Comparison of ENCODE assay signal across 8 mouse cellular contexts in the genomic region with DNA sequence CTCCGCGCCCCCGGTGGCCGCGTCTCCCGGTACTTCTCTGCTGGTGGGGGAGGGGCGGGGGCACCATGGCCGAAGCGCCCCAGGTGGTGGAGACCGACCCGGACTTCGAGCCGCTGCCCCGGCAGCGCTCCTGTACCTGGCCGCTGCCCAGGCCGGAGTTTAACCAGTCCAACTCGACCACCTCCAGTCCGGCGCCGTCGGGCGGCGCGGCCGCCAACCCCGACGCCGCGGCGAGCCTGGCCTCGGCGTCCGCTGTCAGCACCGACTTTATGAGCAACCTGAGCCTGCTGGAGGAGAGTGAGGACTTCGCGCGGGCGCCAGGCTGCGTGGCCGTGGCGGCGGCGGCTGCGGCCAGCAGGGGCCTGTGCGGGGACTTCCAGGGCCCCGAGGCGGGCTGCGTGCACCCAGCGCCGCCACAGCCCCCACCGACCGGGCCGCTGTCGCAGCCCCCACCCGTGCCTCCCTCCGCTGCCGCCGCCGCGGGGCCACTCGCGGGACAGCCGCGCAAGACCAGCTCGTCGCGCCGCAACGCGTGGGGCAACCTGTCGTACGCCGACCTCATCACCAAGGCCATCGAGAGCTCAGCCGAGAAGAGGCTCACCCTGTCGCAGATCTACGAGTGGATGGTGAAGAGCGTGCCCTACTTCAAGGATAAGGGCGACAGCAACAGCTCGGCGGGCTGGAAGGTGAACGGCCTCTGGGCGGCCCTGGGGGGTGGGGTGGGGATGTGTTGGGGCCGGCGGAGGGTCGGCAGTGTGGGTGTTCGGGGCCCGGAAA. TPM values are rescaled to one million over a fixed set of nuclear protein-coding genes. Genes with fewer than 3 reads are reported as not detected.
DNase-seq lines count a peak whose midpoint lies in the region; ATAC-seq and TF ChIP-seq lines count a peak whose summit lies in the region.

No protein-coding gene starts in this region.

- peak overlapping the region; percentile 94 for H3K4me3 ChIP-seq in forebrain, embryonic 15.5 days
- H3K4me3 ChIP-seq in hindbrain, embryonic 11.5 days (ENCODE audit: low read depth, low read length): peak overlapping the region; percentile 77
- peak overlapping the region; percentile 90 for H3K4me3 ChIP-seq in limb, embryonic 14.5 days (replicated peaks; ENCODE audit: low read length)
- H3K4me3 ChIP-seq in midbrain, embryonic 15.5 days: peak overlapping the region; percentile 91
- peak overlapping the region; percentile 87 for H3K4me3 ChIP-seq in stomach, postnatal 0 days (ENCODE audit: low read depth, low read length)

- H3K4me1 ChIP-seq in forebrain, embryonic 15.5 days: peaks cover 29% of the 10 kb centered on the region
- peaks cover 2% of the 10 kb centered on the region; the same call in 1 of the 2 replicates for H3K4me1 ChIP-seq in hindbrain, embryonic 11.5 days (replicated peaks; ENCODE audit: control insufficient read depth, insufficient read depth, low read length)
- peaks cover 8% of the 10 kb centered on the region; the same call in 1 of the 2 replicates for H3K4me1 ChIP-seq in limb, embryonic 14.5 days (ENCODE audit: control insufficient read depth, insufficient read depth, low read length)
- H3K4me1 ChIP-seq in midbrain, embryonic 15.5 days: peaks cover 27% of the 10 kb centered on the region
- H3K4me1 ChIP-seq in stomach, postnatal 0 days (replicated peaks; ENCODE audit: control insufficient read depth, insufficient read depth): 0 out of 2 replicates have a peak, but pooled peaks cover 3% of the 10 kb centered on the region

- no peak for TF ChIP-seq CTCF in brain, embryonic 14.5 days (IDR thresholded peaks at IDR 0.05; ENCODE audit: borderline replicate concordance, extremely low read depth, insufficient read depth, insufficient read length)
- TF ChIP-seq CTCF in stomach, postnatal 0 days (IDR thresholded peaks at IDR 0.05; ENCODE audit: low read depth): no peak

- peak; percentile 12 to 46 for DNase-seq in frontal cortex, postnatal 10 days (ENCODE audit: low spot score in 2 of 2)
- no peak for DNase-seq in frontal cortex, postnatal 14 days (ENCODE audit: low spot score in 2 of 2)
- peak; percentile 33 for DNase-seq in brain, embryonic 14.5 days (ENCODE audit: low read depth)
- DNase-seq in hindbrain, embryonic 11.5 days (ENCODE audit: low spot score): peak; percentile 48
- peak; percentile 12 for DNase-seq in limb, embryonic 14.5 days (ENCODE audit: low spot score)
- peak; percentile 73 for DNase-seq in stomach, postnatal 0 days (ENCODE audit: low spot score)

- no peaks in the 10 kb centered on the region for H3K36me3 ChIP-seq in forebrain, embryonic 15.5 days
- no peaks in the 10 kb centered on the region for H3K36me3 ChIP-seq in hindbrain, embryonic 11.5 days (ENCODE audit: control insufficient read depth, insufficient read depth, low read length)
- no peaks in the 10 kb centered on the region for H3K36me3 ChIP-seq in limb, embryonic 14.5 days (ENCODE audit: control insufficient read depth, insufficient read depth, low read length)
- no peaks in the 10 kb centered on the region for H3K36me3 ChIP-seq in midbrain, embryonic 15.5 days (replicated peaks)
- H3K36me3 ChIP-seq in stomach, postnatal 0 days (ENCODE audit: control insufficient read depth, insufficient read depth, low read length): no peaks in the 10 kb centered on the region

- H3K27ac ChIP-seq in forebrain, embryonic 15.5 days (replicated peaks): peak overlapping the region; percentile 42; the same call in 1 of the 2 replicates
- H3K27ac ChIP-seq in hindbrain, embryonic 11.5 days (ENCODE audit: low read depth, low read length): no peak overlapping the region; the same call in 1 of the 2 replicates
- peak overlapping the region; percentile 79 for H3K27ac ChIP-seq in limb, embryonic 14.5 days (replicated peaks; ENCODE audit: low read depth, low read length)
- no peak overlapping the region; the same call in 1 of the 2 replicates for H3K27ac ChIP-seq in midbrain, embryonic 15.5 days
- peak overlapping the region; percentile 96 for H3K27ac ChIP-seq in stomach, postnatal 0 days (replicated peaks)

- peak overlapping the region; percentile 92 for H3K4me2 ChIP-seq in forebrain, embryonic 15.5 days (replicated peaks)
- H3K4me2 ChIP-seq in hindbrain, embryonic 11.5 days (replicated peaks; ENCODE audit: low read depth, low read length): peak overlapping the region; percentile 93
- H3K4me2 ChIP-seq in limb, embryonic 14.5 days (replicated peaks; ENCODE audit: low read depth, low read length, severe bottlenecking): peak overlapping the region; percentile 96
- H3K4me2 ChIP-seq in midbrain, embryonic 15.5 days: peak overlapping the region; percentile 90
- peak overlapping the region; percentile 93 for H3K4me2 ChIP-seq in stomach, postnatal 0 days (replicated peaks; ENCODE audit: low read depth)

- peaks cover 36% of the 10 kb centered on the region for H3K27me3 ChIP-seq in forebrain, embryonic 15.5 days
- peaks cover 34% of the 10 kb centered on the region for H3K27me3 ChIP-seq in hindbrain, embryonic 11.5 days (ENCODE audit: control insufficient read depth, insufficient read depth, low read length)
- peaks cover 10% of the 10 kb centered on the region for H3K27me3 ChIP-seq in limb, embryonic 14.5 days (ENCODE audit: control insufficient read depth, insufficient read depth, low read length)
- peaks cover 64% of the 10 kb centered on the region for H3K27me3 ChIP-seq in midbrain, embryonic 15.5 days (replicated peaks)
- no peaks in the 10 kb centered on the region for H3K27me3 ChIP-seq in stomach, postnatal 0 days (ENCODE audit: control insufficient read depth, insufficient read depth, low read length)

- no peak for TF ChIP-seq POLR2A in brain, embryonic 14.5 days (IDR thresholded peaks at IDR 0.05; ENCODE audit: borderline replicate concordance, extremely low read depth, insufficient read depth, insufficient read length, poor library complexity, severe bottlenecking)
- TF ChIP-seq POLR2A in limb, embryonic 14.5 days (IDR thresholded peaks at IDR 0.05; ENCODE audit: borderline replicate concordance, extremely low read depth, insufficient read depth, insufficient read length): no peak

- peak; percentile 17; the same call in 1 of the 2 replicates for ATAC-seq in forebrain, embryonic 15.5 days (replicated peaks)
- peak; percentile 50 for ATAC-seq in hindbrain, embryonic 11.5 days (ENCODE audit: low FRiP score)
- ATAC-seq in limb, embryonic 14.5 days (ENCODE audit: low FRiP score, low read depth): 0 out of 2 replicates have a peak, but pooled peaks have one; percentile 14
- peak; percentile 44 for ATAC-seq in midbrain, embryonic 15.5 days (replicated peaks)
- ATAC-seq in stomach, postnatal 0 days (ENCODE audit: low FRiP score, low TSS enrichment): peak; percentile 42

- no peaks in the 10 kb centered on the region for H3K9me3 ChIP-seq in forebrain, embryonic 15.5 days
- H3K9me3 ChIP-seq in hindbrain, embryonic 11.5 days (ENCODE audit: control insufficient read depth, low read length): no peaks in the 10 kb centered on the region
- H3K9me3 ChIP-seq in limb, embryonic 14.5 days (ENCODE audit: control insufficient read depth, low read length): no peaks in the 10 kb centered on the region
- no peaks in the 10 kb centered on the region for H3K9me3 ChIP-seq in midbrain, embryonic 15.5 days
- H3K9me3 ChIP-seq in stomach, postnatal 0 days (ENCODE audit: control insufficient read depth, low read length): no peaks in the 10 kb centered on the region

- H3K9ac ChIP-seq in forebrain, embryonic 15.5 days (replicated peaks): peak overlapping the region; percentile 49
- H3K9ac ChIP-seq in hindbrain, embryonic 11.5 days (ENCODE audit: low read depth, low read length): peak overlapping the region; percentile 54
- peak overlapping the region; percentile 79 for H3K9ac ChIP-seq in limb, embryonic 14.5 days (ENCODE audit: low read depth, low read length, severe bottlenecking)
- peak overlapping the region; percentile 47 for H3K9ac ChIP-seq in midbrain, embryonic 15.5 days
- H3K9ac ChIP-seq in stomach, postnatal 0 days (ENCODE audit: low read length): peak overlapping the region; percentile 88

- TF ChIP-seq EP300 in stomach, postnatal 0 days (optimal IDR thresholded peaks at IDR 0.05): no peak

- WGBS in forebrain, embryonic 15.5 days: under 1% methylated on average over 82 of the region's 89 CpGs
- 1% methylated on average over 73 of the region's 89 CpGs for WGBS in hindbrain, embryonic 11.5 days
- WGBS in limb, embryonic 14.5 days: under 1% methylated on average over 66 of the region's 89 CpGs
- WGBS in midbrain, embryonic 15.5 days: under 1% methylated on average over 89 of the region's 89 CpGs
- WGBS in stomach, postnatal 0 days: under 1% methylated on average over 81 of the region's 89 CpGs

RNA-seq across cellular contexts. Expression of a gene that starts 0.8 kb away (rescaled TPM):
- polyA plus RNA-seq in brain, embryonic 14.5 days (2012; rRNA removed): 3.5 and 5.8 TPM in 2 replicates
- 3.6 and 3.8 TPM in 2 replicates for polyA plus RNA-seq in forebrain, embryonic 15.5 days (2015; fragmentation: Nextera tagmentation; extraction: Ambion mirVana)
- 3.8 and 4.0 TPM in 2 replicates for polyA plus RNA-seq in hindbrain, embryonic 11.5 days (2014; fragmentation: Nextera tagmentation; extraction: Ambion mirVana)
- 7.6 and 9.3 TPM in 2 replicates for polyA plus RNA-seq in limb, embryonic 14.5 days (2012; rRNA removed)
- 7.0 and 8.5 TPM in 2 replicates for polyA plus RNA-seq in limb, embryonic 14.5 days (2014; fragmentation: Nextera tagmentation; extraction: Ambion mirVana)
- polyA plus RNA-seq in midbrain, embryonic 15.5 days (2015; fragmentation: Nextera tagmentation; extraction: Ambion mirVana): 3.7 and 3.9 TPM in 2 replicates
- polyA plus RNA-seq in stomach, postnatal 0 days (2015; fragmentation: Nextera tagmentation; extraction: Ambion mirVana): 3.4 and 4.0 TPM in 2 replicates

Comparison
In these comparisons a context has a peak if more than half of its experiments do, and no peak if none do; other contexts are left out.
1. DNase-seq: peak in frontal cortex, postnatal 10 days (2 of 2), brain, embryonic 14.5 days (single experiment), hindbrain, embryonic 11.5 days (single experiment), limb, embryonic 14.5 days (single experiment) and stomach, postnatal 0 days (single experiment); none in frontal cortex, postnatal 14 days (0 of 2).
2. H3K27ac ChIP-seq: peak in forebrain, embryonic 15.5 days (single experiment), limb, embryonic 14.5 days (single experiment) and stomach, postnatal 0 days (single experiment); none in hindbrain, embryonic 11.5 days (single experiment) and midbrain, embryonic 15.5 days (single experiment).
3. Peak in every context shown above with its lines, with median percentiles within 50 percentile points of each other: ATAC-seq, H3K4me2 ChIP-seq, H3K4me3 ChIP-seq and H3K9ac ChIP-seq.